Mouse (Mus musculus) gonadal fat pad, adult 2 months (tissue): Measurements from ENCODE around the gene Tmem38a. TPM values are rescaled to one million over a fixed set of nuclear protein-coding genes. Genes with fewer than 3 reads are reported as not detected.
A peak's percentile ranks its signal among the peaks of the same experiment; 100 is the strongest.

ENCODE experiments used
- DNase-seq: peaks from one replicate; pipeline ENCODE4 v3.0.0-alpha.2; 2012; ENCODE audit warnings: low read depth
- polyA plus RNA-seq: library from polyadenylated mRNA; depleted of rRNA; stranded (reverse); fragments of >200 nt; gene quantifications from 2 replicates; pipeline ENCODE4 v1.2.3, GENCODE M21; 2012; rRNA removed

The Tmem38a gene
- 20.4 and 20.5 TPM in 2 replicates for polyA plus RNA-seq

GRCm38 (mm10) chr8:72571611-72572473, at the start of gene Tmem38a:
Gene Tmem38a (plus strand): TSS chr8:72572055.
- no peak for DNase-seq

DNA sequence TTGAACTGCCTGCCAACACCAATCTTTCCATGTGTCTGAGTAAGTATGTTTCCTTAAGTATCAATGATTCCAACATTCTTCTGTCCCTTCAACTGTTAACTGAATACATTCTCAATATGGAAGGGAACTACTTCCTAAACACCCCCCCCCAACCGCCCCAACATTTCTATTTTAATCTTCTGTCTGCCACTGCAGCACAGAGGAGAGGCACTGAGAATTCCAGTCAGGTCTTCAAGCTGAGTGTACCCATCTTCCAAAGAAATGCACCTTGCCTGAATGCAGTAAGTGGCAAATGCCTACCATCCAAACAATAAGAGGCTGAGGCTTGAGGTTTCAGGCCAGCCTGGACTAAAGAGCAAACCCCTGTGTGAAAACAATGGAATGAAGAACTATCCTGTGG, 39.8 kb upstream of the Tmem38a start:
- DNase-seq, result no peak

- no peak for DNase-seq
Measured at GRCm38 (mm10) chr8:72534888-72535287, 37.0 kb upstream of the Tmem38a start.

- no peak for DNase-seq
Measured at GRCm38 (mm10) chr8:72539234-72539633, 32.6 kb upstream of the Tmem38a start.

DNA sequence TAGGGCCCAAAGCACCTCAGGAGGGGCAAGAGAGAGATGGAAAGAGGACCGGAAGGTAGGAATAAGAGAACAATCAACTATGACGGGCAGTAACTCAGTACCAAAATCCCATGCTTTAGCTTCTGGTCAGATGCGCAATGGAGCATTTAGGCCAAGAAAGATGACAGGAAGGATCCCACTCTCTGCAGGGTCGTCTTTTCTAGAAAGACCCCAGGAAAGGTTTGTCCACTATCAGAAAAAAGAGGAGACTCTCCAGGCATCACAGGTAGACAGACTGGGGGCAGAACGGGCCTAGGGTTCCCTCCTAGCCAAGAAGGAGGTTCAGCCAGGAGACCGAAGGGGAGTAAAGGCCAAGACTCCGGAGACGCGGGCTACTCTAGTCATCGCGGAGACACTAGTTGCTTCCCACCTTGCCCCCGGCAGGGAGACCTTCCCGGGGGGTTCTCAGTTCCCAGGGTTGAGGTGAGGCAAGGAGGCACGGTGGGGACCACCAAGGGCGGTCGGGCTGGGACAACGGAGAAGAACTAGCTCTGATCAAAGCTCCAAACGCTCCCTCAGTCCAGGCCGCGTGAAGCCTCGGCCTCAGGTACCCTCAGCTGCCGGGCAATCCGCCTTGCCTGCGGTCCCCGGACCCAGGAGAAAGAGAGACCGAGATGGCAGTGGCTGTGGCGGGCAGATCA, 24.6 kb upstream of the Tmem38a start:
- DNase-seq, result no peak

GRCm38 (mm10) chr8:72547802-72548643, 23.8 kb upstream of the Tmem38a start, which contains the start of gene Med26:
Gene Med26 (minus strand): TSS chr8:72548270.
- DNase-seq, result peak; percentile 76

DNA sequence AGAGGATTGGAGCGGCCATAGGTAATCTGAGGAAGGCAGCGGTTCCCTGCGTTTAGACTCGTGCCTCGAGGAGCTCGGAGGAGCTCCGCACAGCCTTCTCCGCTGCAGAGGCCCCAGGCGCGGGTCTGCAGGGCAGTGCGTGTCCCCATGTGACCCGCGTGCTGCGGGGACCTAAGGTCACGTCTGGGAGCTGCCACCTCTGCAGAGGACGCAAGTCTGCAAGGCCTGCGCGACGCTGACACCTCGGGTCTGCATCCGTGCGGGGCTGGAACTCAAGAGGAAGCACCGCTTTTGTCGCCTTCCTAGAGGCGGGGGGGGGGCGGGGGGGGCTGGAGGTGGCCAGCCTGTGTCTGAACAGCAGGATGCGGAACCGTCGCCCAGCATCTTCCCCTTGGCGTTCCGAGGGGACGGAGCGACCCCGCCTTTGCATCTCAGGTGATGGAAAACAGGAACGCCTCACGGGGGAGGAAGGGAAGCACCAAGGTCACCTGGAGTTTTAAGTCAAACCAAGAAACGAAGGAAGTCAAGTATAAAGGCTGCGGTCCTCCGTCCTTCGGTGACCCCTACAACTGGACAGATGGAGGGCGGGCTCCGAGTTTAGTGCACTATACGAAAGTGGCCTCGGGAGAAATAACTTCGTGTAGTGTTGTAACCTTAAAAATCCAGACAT, 23.1 kb upstream of the Tmem38a start:
- no peak for DNase-seq

GRCm38 (mm10) chr8:72549314-72549892, 22.5 kb upstream of the Tmem38a start:
- no peak for DNase-seq

GRCm38 (mm10) chr8:72555770-72556169, 16.1 kb upstream of the Tmem38a start:
- DNase-seq, result no peak

GRCm38 (mm10) chr8:72561111-72561689, 10.7 kb upstream of the Tmem38a start:
- DNase-seq, result no peak

DNA sequence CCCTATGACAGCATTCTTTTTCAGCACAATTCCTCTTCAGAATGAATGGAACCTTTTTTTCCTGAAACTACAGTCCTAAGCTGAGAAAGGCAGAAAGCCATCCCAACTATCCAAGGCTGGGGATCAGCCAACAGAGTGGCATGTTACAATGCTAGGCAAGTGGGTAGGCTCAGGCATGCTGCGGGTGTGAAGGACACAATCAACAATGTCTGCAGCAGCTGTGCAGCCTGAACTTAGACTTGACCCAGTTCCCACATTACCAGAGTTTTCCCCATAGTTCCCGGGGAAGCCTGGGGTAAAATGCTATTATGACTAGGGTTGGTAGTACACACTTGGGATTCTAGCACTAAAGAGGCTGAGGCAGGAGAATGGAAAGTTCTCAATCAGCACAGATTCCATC, 5.9 kb upstream of the Tmem38a start:
- no peak for DNase-seq

DNA sequence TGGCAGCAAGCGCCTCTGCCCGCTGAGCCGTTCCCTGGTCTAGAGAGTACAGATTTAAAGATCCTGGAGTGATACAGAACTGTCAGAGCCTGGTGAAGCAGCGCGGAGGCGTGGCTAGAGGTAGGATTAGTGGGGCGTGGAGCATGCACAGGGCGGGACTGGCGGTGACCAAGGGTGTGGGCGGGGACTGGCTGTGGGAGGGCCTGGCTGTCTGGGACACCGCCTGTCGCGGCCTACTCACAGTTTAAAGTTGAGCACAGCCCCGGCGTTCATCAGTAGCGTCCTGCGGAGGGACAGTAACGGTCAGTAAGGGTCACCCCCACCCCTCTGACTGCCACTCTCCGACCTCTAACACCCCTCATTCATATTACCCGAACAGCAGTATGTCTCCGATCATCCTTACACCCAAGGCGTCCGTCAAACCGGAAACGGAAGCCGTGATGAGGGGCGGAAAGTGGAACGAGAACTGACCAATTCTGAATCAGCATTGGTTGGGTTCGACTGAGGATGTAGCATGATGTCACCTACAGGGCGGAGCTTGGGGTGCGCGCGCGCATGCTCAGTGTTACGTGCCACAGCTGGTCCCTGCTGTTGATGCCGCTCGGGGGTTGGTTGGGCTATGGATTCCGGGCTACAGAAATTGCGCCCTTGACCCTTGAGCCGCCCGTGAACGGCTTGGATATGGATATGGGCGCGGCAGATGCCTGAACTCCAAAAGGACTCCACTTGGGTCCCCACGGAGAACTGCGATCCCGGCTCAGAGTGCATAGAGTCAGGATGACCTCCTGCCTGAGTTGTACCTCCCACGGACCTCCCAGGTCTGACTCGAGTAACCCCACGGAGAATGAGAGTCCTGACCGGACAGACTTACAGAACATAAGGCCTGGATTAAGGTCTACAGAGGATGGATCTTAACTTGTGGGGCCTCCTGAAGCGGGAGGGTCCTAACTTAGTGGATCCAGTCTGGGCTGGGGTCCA, 933 bp upstream of the Tmem38a start, which contains the start of gene Smim7:
Smim7 (minus strand) TSS at position 456 of the 978 bp plus-strand sequence.
- peak; percentile 93 for DNase-seq

- no peak for DNase-seq
Measured at GRCm38 (mm10) chr8:72572507-72572906, 652 bp downstream of the Tmem38a start.

- DNase-seq, result no peak
Measured at GRCm38 (mm10) chr8:72573450-72573849, 1.6 kb downstream of the Tmem38a start.

- DNase-seq, result no peak
Measured at GRCm38 (mm10) chr8:72575915-72576314, 4.1 kb downstream of the Tmem38a start.

DNA sequence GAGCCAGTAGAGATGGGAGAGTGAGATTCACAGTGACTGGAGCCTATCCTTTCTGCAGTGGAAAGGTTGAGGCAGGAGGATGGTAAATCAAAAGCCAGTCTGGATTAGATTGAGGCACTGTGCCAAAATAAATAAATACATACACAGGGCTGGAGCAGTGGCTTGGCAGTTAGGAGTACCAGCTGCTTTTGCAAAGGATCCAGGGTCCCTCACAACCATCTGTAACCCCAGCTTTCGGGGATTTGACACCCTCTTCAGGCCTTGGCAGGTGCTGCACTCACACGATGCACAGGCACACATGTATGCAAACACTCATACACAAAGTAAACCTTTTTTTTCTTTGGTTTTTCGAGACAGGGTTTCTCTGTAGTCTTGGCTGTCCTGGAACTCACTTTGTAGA, 5.4 kb downstream of the Tmem38a start:
- no peak for DNase-seq

DNA sequence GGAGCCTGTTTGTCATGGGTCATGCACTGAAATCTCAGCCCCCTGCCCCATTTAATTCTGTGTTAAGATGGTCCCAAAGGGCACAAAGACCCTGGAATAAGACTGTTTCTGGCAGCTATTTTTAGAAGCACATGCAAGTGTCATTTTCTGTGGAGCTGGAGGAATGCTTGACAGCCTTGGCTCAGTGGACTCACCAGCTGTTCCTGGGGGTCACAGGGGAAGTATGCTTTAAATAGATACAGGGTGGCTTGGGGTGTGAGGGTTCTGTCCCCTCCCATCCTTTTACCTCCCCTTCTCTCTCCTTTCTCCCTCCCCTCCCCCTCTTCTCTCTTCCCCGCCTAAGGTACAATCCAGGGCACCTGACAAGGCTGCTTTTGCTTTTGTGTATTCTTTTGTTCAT, 6.1 kb downstream of the Tmem38a start:
- DNase-seq, result no peak

DNA sequence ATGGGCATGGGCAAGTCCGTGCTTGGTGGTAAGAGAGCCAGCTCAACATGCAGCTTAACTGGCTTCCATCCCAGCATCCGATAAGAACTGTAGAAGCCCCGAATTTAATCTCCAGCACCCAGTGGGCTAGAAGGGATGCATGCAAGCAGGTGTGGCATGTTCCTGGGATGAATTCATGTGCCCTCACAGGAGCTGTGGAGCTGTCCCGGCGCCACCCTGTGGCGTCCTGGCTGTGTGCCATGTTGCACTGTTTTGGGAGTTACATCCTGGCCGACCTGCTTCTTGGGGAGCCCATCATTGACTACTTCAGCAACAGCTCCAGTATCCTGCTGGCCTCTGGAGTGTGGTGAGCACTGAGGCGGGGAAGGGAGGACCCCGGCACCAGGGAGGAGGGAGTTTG, 7.5 kb downstream of the Tmem38a start:
- DNase-seq, result no peak

- DNase-seq, result no peak
Measured at GRCm38 (mm10) chr8:72583056-72583771, 11.4 kb downstream of the Tmem38a start.
